Comparison of ENCODE assay signal across 21 mouse cellular contexts in genomic region chr9:40400854-40401253, GRCm38 (mm10).
DNase-seq lines count a peak whose midpoint lies in the region; ATAC-seq lines count a peak whose summit lies in the region.
"Had no signal": no experiment of that assay in that cellular context is flagged by ENCODE, and none has a peak within 500 bp of the region (broad histone marks: within the 10 kb centered on the region; RNA-seq: fewer than 3 reads in every experiment).

No protein-coding gene starts in this region.

- no peak for ATAC-seq in midbrain, embryonic 11.5 days (ENCODE audit: low FRiP score)
- ATAC-seq in midbrain, embryonic 15.5 days (replicated peaks): no peak
- ATAC-seq in hindbrain, embryonic 14.5 days (ENCODE audit: low FRiP score): no peak
- ATAC-seq: forebrain, embryonic 14.5 days had no signal

- no peaks in the 10 kb centered on the region for H3K4me1 ChIP-seq in midbrain, embryonic 11.5 days (ENCODE audit: control insufficient read depth, insufficient read depth, low read length)
- peaks cover 4% of the 10 kb centered on the region; the same call in 1 of the 2 replicates for H3K4me1 ChIP-seq in midbrain, embryonic 15.5 days
- 0 out of 2 replicates have a peak, but pooled peaks cover 3% of the 10 kb centered on the region for H3K4me1 ChIP-seq in hindbrain, embryonic 14.5 days (replicated peaks; ENCODE audit: control insufficient read depth, insufficient read depth, low read length)
- H3K4me1 ChIP-seq: embryonic facial prominence, embryonic 15.5 days had no signal

- no peak overlapping the region for H3K4me2 ChIP-seq in midbrain, embryonic 11.5 days
- no peak overlapping the region for H3K4me2 ChIP-seq in midbrain, embryonic 15.5 days
- H3K4me2 ChIP-seq in hindbrain, embryonic 14.5 days (replicated peaks): no peak overlapping the region
- H3K4me2 ChIP-seq: embryonic facial prominence, embryonic 15.5 days; hindbrain, embryonic 12.5 days had no signal

- 79% methylated on average over 9 of the region's 9 CpGs for WGBS in midbrain, embryonic 11.5 days
- WGBS in midbrain, embryonic 15.5 days: 82% methylated on average over 9 of the region's 9 CpGs
- 80% methylated on average over 9 of the region's 9 CpGs for WGBS in hindbrain, embryonic 14.5 days

- no peak overlapping the region for H3K27ac ChIP-seq in midbrain, embryonic 11.5 days (ENCODE audit: low read depth, low read length)
- H3K27ac ChIP-seq in midbrain, embryonic 15.5 days: no peak overlapping the region
- no peak overlapping the region for H3K27ac ChIP-seq in hindbrain, embryonic 14.5 days
- H3K27ac ChIP-seq: embryonic facial prominence, embryonic 15.5 days; forebrain, embryonic 10.5 days; gastrocnemius, adult 2 months; hindbrain, embryonic 12.5 days had no signal

- H3K9ac ChIP-seq in midbrain, embryonic 11.5 days (ENCODE audit: low read length): no peak overlapping the region
- H3K9ac ChIP-seq in midbrain, embryonic 15.5 days: no peak overlapping the region
- no peak overlapping the region for H3K9ac ChIP-seq in hindbrain, embryonic 14.5 days
- H3K9ac ChIP-seq: embryonic facial prominence, embryonic 15.5 days; hindbrain, embryonic 12.5 days had no signal

- H3K27me3 ChIP-seq in midbrain, embryonic 11.5 days (ENCODE audit: control insufficient read depth, insufficient read depth, low read length): no peaks in the 10 kb centered on the region
- H3K27me3 ChIP-seq in midbrain, embryonic 15.5 days (replicated peaks): no peaks in the 10 kb centered on the region
- no peaks in the 10 kb centered on the region for H3K27me3 ChIP-seq in hindbrain, embryonic 14.5 days (ENCODE audit: control insufficient read depth, insufficient read depth, low read length)
- H3K27me3 ChIP-seq: embryonic facial prominence, embryonic 15.5 days; hindbrain, embryonic 12.5 days had no signal

- H3K9me3 ChIP-seq in midbrain, embryonic 11.5 days (ENCODE audit: control insufficient read depth, low read length): no peaks in the 10 kb centered on the region
- no peaks in the 10 kb centered on the region for H3K9me3 ChIP-seq in midbrain, embryonic 15.5 days
- no peaks in the 10 kb centered on the region for H3K9me3 ChIP-seq in hindbrain, embryonic 14.5 days (ENCODE audit: control insufficient read depth, low read length)
- H3K9me3 ChIP-seq: embryonic facial prominence, embryonic 15.5 days; forebrain, embryonic 10.5 days; hindbrain, embryonic 12.5 days had no signal

- no peak overlapping the region for H3K4me3 ChIP-seq in midbrain, embryonic 11.5 days (ENCODE audit: low read depth, low read length)
- H3K4me3 ChIP-seq in midbrain, embryonic 15.5 days: no peak overlapping the region
- no peak overlapping the region for H3K4me3 ChIP-seq in hindbrain, embryonic 14.5 days (replicated peaks; ENCODE audit: low read length)
- H3K4me3 ChIP-seq: embryonic facial prominence, embryonic 15.5 days; erythroblast, embryonic 14.5 days; forebrain, embryonic 10.5 days; gastrocnemius, adult 2 months; hindbrain, embryonic 12.5 days had no signal

- no peaks in the 10 kb centered on the region for H3K36me3 ChIP-seq in midbrain, embryonic 11.5 days (ENCODE audit: control insufficient read depth, insufficient read depth, low read length)
- no peaks in the 10 kb centered on the region for H3K36me3 ChIP-seq in midbrain, embryonic 15.5 days (replicated peaks)
- H3K36me3 ChIP-seq in hindbrain, embryonic 14.5 days (replicated peaks; ENCODE audit: control insufficient read depth, insufficient read depth): no peaks in the 10 kb centered on the region
- H3K36me3 ChIP-seq: embryonic facial prominence, embryonic 15.5 days; forebrain, embryonic 10.5 days; hindbrain, embryonic 12.5 days had no signal

- peak; percentile 7 for DNase-seq in cerebellum, adult 9-11 months
- DNase-seq in cerebellum, postnatal 14 days: no peak
- peak; percentile 43 to 48 for DNase-seq in kidney, adult 8-10 months
- no peak for DNase-seq in kidney, adult 18-20 months
- DNase-seq in midbrain, embryonic 11.5 days (ENCODE audit: low spot score, missing footprints): peak; percentile 67
- DNase-seq in hindbrain, embryonic 14.5 days (ENCODE audit: low spot score): no peak
- DNase-seq: adrenal gland, postnatal 10 days; cerebellum, adult 11 months; cerebellum, postnatal 10 days; embryo, embryonic 11 days; gastrocnemius, adult 2 months; gastrocnemius, postnatal 25 days; heart, adult 11 months; heart, postnatal 10 days; heart, postnatal 4 days had no signal

Comparison
In these comparisons a context has a peak if more than half of its experiments do, and no peak if none do; other contexts are left out.
1. DNase-seq: peak in cerebellum, adult 9-11 months (single experiment), kidney, adult 8-10 months (2 of 2) and midbrain, embryonic 11.5 days (single experiment); none in cerebellum, postnatal 14 days (0 of 2), kidney, adult 18-20 months (single experiment) and hindbrain, embryonic 14.5 days (single experiment).